Mouse (Mus musculus) C2C12 (cell line): ENCODE results near the gene Eif4g3.

Experiments used
- CEBPB ChIP-seq: IDR thresholded peaks from one replicate; pipeline ENCODE4 v1.6.1; 2011; ENCODE audit warnings: low read depth, mild to moderate bottlenecking, control low read depth, moderate library complexity
- CTCF ChIP-seq: IDR thresholded peaks from one replicate; pipeline ENCODE4 v1.5.1; 2011; ENCODE audit not compliant: control insufficient read depth, insufficient read depth, insufficient read length
- FOSL1 ChIP-seq: IDR thresholded peaks from one replicate; pipeline ENCODE4 v1.8.0; 2011; ENCODE audit warnings: mild to moderate bottlenecking, low read length; ENCODE audit not compliant: poor library complexity, insufficient read depth, severe bottlenecking
- MYOD1 ChIP-seq: IDR thresholded peaks from one replicate; pipeline ENCODE4 v1.6.1; 2011; ENCODE audit warnings: low read depth; ENCODE audit not compliant: control insufficient read depth, insufficient read length
- MYOG ChIP-seq: IDR thresholded peaks from one replicate; pipeline ENCODE4 v1.6.1; 2011; ENCODE audit not compliant: control insufficient read depth, insufficient read length; ENCODE audit errors: extremely low read depth
- USF1 ChIP-seq: IDR thresholded peaks from one replicate; pipeline ENCODE4 v1.6.1; 2011; ENCODE audit warnings: low read depth, mild to moderate bottlenecking, control low read depth, moderate library complexity

GRCm38 (mm10) chr4:137990433-137990832 is 2.4 kb upstream of the Eif4g3 start:
- TF ChIP-seq CTCF (no peak), MYOD1 (no peak), CEBPB (no peak), USF1 (no peak), FOSL1 (no peak), MYOG (no peak)
